Mouse (Mus musculus): ENCODE results near the gene Pcbp2.

GRCm38 (mm10) chr15:102502254-102502840, 32.0 kb downstream of the Pcbp2 start:
- TF ChIP-seq CTCF (IDR thresholded peaks at IDR 0.05; ENCODE audit: low read depth) = no peak
- TF ChIP-seq EP300 (optimal IDR thresholded peaks at IDR 0.05) = no peak
